Mouse (Mus musculus): Measurements from ENCODE around the gene Napa. TPM values are rescaled to one million over a fixed set of nuclear protein-coding genes. Genes with fewer than 3 reads are reported as not detected.

The Napa gene
- polyA plus RNA-seq, 1 experiment from 2014 or later: 188 TPM

DNA sequence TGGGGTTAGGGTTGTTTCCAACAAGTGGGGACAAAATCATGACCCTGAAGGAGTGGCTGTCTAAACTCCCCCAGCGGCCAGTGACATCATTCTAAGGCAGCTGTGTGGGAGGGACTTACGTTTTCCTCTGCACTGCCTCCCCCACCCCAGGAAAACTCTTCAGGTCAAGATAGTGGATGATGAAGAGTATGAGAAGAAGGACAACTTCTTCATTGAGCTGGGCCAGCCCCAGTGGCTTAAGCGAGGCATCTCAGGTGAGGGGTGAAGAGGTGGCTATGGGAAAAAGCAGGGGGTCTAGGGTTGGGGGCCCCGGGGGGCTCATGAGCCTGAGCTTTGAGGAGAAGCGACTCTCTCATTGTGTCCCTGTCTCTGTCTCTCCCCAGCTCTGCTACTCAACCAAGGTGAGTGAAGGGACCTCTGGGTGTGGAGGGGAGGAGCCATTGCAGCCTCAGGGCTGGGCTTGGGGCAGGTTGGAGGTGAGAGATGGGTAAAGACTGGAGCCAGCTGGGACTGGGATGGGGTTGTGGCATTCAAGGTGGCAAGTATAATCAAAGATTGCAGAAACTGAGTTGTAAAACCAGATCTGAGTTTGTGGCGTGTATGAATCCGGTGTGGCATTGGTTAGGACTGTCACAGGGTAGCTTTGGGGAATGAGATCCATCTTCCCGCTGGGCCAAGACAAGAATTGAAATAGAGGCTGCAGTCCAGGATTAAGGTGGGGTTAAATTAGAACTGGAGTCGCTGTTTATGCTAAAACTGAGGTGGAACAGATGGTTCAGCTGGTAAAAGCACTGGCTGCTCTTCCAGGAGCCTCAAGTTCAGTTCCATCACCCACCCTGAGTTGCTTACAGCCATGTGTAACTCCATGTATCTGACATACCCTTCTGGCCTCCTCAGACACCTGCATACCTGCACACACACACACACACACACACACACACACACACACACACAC lies 52.2 kb downstream of the Napa start:
- WGBS: 81% methylated on average over 9 of the region's 9 CpGs

DNA sequence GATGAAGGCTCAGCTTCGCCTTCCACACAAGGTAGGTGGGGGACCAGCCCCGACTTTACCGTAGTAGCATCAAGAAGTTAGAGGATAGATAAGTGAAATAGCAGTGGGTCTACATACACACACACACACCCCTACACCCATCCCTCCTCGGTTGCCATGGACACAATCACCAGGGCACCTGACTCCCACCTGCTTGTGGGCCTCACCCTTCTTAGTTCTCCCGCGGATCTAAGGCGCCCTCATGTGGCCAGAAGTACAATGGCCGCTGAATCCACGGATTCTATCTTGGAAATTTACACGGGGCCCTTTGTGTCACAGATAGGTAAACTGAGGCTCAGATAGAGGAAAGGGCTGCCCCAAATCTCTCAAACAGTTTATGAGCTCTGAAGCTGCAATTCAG lies 55.3 kb downstream of the Napa start:
- 0 out of 2 replicates have a peak, but pooled peaks cover 2% of the 10 kb centered on the region for H3K4me1 ChIP-seq
- H3K9me3 ChIP-seq (replicated peaks): no peaks in the 10 kb centered on the region
- DNase-seq (ENCODE audit: low spot score): peak; percentile 61
- 19% methylated on average over 10 of the region's 10 CpGs for WGBS
- peaks cover 17% of the 10 kb centered on the region for H3K27me3 ChIP-seq (ENCODE audit: low read depth, poor library complexity, severe bottlenecking)
- H3K36me3 ChIP-seq: no peaks in the 10 kb centered on the region
- no peak overlapping the region for H3K4me3 ChIP-seq
- H3K27ac ChIP-seq (replicated peaks): no peak overlapping the region

More for the DNA sequence above, 52.2 kb downstream of the Napa start:
- H3K36me3 ChIP-seq: no peaks in the 10 kb centered on the region
- DNase-seq (ENCODE audit: low spot score): no peak
- peaks cover 15% of the 10 kb centered on the region for H3K27me3 ChIP-seq (ENCODE audit: low read depth, poor library complexity, severe bottlenecking)
- no peak overlapping the region for H3K4me3 ChIP-seq
- no peak overlapping the region for H3K27ac ChIP-seq (replicated peaks)
- no peaks in the 10 kb centered on the region for H3K4me1 ChIP-seq
- H3K9me3 ChIP-seq (replicated peaks): no peaks in the 10 kb centered on the region

DNA sequence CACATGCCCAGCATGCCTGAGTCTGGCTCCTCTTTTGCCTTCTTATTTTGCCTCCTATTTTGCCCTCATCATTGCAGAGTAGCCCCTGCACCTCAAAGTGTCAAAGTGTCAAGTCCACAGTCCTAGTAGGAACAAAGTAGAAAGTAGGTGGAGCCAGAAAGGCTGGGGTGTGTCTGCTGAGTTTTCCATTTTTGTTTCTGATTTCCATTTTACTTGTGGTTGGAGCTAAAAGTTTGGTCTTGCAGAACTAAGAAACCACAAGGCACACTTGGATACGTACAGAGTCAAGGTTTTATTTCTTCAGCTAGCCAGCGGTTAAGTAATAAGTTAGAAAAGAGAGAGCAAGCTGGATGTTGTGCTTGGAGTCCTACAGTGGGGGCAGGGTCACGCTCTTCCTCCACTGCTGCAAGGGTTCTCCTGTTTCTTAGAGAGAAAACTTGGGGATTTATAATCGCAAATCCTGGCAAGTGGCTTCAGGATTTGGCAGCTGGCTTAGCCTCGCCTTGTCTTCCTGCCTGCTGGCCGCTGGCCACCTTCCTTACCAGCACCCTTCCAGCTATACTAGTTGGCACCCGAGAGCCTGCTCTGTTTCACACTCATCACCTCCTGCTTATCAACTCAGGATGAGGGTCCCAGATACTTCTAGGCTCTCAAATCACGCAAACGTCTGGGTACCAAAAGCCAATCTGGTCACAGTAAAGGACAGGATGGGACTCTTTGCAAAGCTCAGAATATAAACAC lies 57.0 kb downstream of the Napa start:
- WGBS: 80% methylated on average over 9 of the region's 9 CpGs

DNA sequence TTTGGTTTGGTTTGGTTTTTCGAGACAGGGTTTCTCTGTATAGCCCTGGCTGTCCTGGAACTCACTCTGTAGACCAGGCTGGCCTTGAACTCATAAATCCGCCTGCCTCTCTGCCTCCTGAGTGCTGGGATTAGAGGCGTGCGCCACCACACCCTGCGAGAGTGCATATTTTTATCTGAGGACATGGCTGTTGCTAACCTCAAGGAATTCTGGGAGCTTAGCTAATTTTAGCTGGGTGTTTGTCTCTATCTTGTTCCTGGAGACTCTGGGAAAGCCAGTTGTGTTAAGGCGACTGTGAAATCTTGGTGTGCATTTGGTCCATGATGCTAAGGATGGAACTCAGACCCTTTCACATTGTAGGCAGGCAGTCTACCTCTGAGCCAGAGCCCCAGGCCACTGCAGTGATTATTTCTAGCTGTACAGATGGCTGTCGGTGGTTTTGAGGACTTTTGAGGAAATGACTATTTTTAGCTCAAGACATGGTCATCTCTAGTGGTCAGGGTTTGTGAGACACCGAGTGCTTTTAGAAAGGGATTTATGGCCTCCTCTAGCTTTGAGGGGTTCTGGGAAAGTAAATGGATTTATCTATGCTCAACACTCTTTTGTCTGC lies 58.0 kb downstream of the Napa start:
- Histone ChIP-seq H3K9me3 (replicated peaks) (no peaks in the 10 kb centered on the region), H3K4me3 (no peak overlapping the region), H3K27me3 (ENCODE audit: low read depth, poor library complexity, severe bottlenecking) (peaks cover 35% of the 10 kb centered on the region), H3K4me1 (peaks cover 8% of the 10 kb centered on the region), H3K27ac (replicated peaks) (no peak overlapping the region), H3K36me3 (no peaks in the 10 kb centered on the region)
- 85% methylated on average over 8 of the region's 8 CpGs for WGBS
- no peak for DNase-seq (ENCODE audit: low spot score)

More for the DNA sequence above, 57.0 kb downstream of the Napa start:
- no peak for DNase-seq (ENCODE audit: low spot score)
- no peak overlapping the region for H3K27ac ChIP-seq (replicated peaks)
- H3K9me3 ChIP-seq (replicated peaks): no peaks in the 10 kb centered on the region
- peaks cover 34% of the 10 kb centered on the region for H3K27me3 ChIP-seq (ENCODE audit: low read depth, poor library complexity, severe bottlenecking)
- H3K4me3 ChIP-seq: no peak overlapping the region
- H3K36me3 ChIP-seq: no peaks in the 10 kb centered on the region
- peaks cover 8% of the 10 kb centered on the region for H3K4me1 ChIP-seq

DNA sequence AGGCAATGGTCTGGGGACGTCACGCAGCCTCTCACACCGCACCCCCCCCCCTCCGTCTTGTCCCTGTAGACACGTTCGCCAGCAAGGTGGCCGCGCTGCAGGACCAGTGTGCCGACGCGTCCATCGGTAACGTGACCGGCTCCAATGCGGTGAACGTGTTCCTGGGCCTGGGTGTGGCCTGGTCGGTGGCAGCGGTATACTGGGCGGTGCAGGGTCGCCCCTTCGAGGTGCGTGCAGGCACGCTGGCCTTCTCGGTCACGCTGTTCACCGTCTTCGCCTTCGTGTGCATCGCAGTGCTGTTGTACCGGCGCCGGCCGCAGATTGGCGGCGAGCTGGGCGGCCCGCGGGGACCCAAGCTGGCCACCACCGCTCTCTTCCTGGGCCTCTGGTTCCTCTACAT lies 60.5 kb downstream of the Napa start:
- Histone ChIP-seq H3K4me3 (peak overlapping the region; percentile 40), H3K36me3 (no peaks in the 10 kb centered on the region), H3K27ac (replicated peaks) (no peak overlapping the region; the same call in 1 of the 2 replicates), H3K9me3 (replicated peaks) (no peaks in the 10 kb centered on the region), H3K27me3 (ENCODE audit: low read depth, poor library complexity, severe bottlenecking) (peaks cover 35% of the 10 kb centered on the region), H3K4me1 (peaks cover 8% of the 10 kb centered on the region)
- peak; percentile 26 for DNase-seq (ENCODE audit: low spot score)
- 9% methylated on average over 39 of the region's 39 CpGs for WGBS

DNA sequence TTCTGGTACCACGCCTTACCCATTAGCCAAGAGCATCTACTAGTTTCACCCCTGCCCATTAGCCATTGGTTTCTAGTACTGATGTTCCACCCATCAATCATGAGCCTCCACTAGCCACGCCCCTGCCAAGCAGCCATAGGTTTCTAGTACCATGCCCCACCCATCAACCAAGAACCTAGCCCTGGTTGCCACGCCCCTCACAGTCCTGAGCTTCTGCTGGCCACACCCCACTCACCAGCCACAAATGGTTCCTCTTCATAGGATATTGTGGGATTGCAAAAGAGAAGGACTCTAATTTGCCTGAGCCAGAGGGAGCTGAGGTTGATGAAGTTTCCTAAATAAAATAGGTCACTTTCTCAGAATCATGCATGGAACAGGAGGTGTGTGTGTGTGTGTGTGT lies 62.4 kb downstream of the Napa start:
- 65% methylated on average over 3 of the region's 3 CpGs for WGBS
- H3K27me3 ChIP-seq (ENCODE audit: low read depth, poor library complexity, severe bottlenecking): peaks cover 35% of the 10 kb centered on the region
- no peaks in the 10 kb centered on the region for H3K36me3 ChIP-seq
- DNase-seq (ENCODE audit: low spot score): no peak
- no peaks in the 10 kb centered on the region for H3K9me3 ChIP-seq (replicated peaks)
- H3K27ac ChIP-seq (replicated peaks): no peak overlapping the region
- no peak overlapping the region for H3K4me3 ChIP-seq
- H3K4me1 ChIP-seq: peaks cover 8% of the 10 kb centered on the region

DNA sequence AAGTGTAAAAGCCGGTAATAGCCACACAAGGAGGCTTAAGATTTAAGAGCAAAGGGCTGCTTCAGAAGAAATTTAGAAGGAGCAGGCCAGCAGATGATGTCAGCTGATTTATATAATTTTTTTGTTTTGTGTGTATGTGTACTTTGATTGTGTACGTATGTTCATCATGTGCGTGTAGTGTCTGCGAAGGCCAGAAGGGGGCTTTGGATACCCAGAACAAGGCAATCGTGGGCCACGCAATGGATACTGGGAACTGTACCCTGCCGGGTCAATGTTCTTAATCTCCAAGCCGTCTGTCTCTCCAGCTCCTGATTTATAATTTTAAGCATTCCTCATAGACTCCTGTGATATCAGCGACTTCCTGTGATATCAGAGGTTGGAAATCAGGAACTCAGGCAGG lies 63.0 kb downstream of the Napa start:
- Histone ChIP-seq H3K27me3 (ENCODE audit: low read depth, poor library complexity, severe bottlenecking) (peaks cover 35% of the 10 kb centered on the region), H3K4me1 (peaks cover 8% of the 10 kb centered on the region), H3K9me3 (replicated peaks) (no peaks in the 10 kb centered on the region), H3K27ac (replicated peaks) (no peak overlapping the region), H3K36me3 (no peaks in the 10 kb centered on the region), H3K4me3 (no peak overlapping the region)
- no peak for DNase-seq (ENCODE audit: low spot score)
- WGBS: 90% methylated on average over 9 of the region's 9 CpGs

DNA sequence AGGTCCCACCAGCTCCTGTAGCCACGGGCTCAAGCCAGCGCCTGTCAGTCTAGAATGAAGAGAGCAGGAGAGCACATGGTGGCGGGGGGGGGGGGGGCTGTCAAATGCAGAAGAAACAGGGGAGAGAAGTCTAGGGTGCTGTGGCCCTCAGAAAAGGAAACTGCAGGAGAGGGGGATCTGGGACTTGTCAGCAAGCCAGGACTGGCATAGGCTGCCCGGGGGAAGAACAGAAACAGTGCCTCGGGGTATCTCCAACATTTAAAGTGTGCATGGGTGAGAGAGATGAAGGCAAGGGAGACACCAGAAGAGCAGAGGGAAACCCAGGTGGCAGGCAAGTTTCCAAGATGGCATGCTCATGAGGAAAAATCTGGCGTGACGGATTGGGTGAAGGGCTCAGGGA lies 63.8 kb downstream of the Napa start:
- no peaks in the 10 kb centered on the region for H3K36me3 ChIP-seq
- peaks cover 33% of the 10 kb centered on the region for H3K27me3 ChIP-seq (ENCODE audit: low read depth, poor library complexity, severe bottlenecking)
- H3K4me1 ChIP-seq: peaks cover 8% of the 10 kb centered on the region
- no peak overlapping the region for H3K4me3 ChIP-seq
- no peaks in the 10 kb centered on the region for H3K9me3 ChIP-seq (replicated peaks)
- WGBS: 88% methylated on average over 7 of the region's 7 CpGs
- no peak overlapping the region for H3K27ac ChIP-seq (replicated peaks)
- DNase-seq (ENCODE audit: low spot score): no peak

Other genes with a start within 250 kb of the Napa start
- gene Crx, start 218.5 kb upstream of the Napa start, polyA plus RNA-seq (2016; fragmentation: Nextera tagmentation; extraction: Ambion mirVana): 0.15 and 0.53 TPM in 2 replicates
- not detected in 2 replicates for gene Crxos, start 215.8 kb upstream of the Napa start, polyA plus RNA-seq (2016; fragmentation: Nextera tagmentation; extraction: Ambion mirVana)
- 864 and 990 TPM in 2 replicates for gene Selenow, start 176.1 kb upstream of the Napa start, polyA plus RNA-seq (2016; fragmentation: Nextera tagmentation; extraction: Ambion mirVana)
- gene Nop53, start 152.4 kb upstream of the Napa start, polyA plus RNA-seq (2016; fragmentation: Nextera tagmentation; extraction: Ambion mirVana): 181 and 183 TPM in 2 replicates
- gene Ehd2, start 130.9 kb upstream of the Napa start, polyA plus RNA-seq (2016; fragmentation: Nextera tagmentation; extraction: Ambion mirVana): 12.5 and 13.6 TPM in 2 replicates
- 6.9 and 8.2 TPM in 2 replicates for gene Bicra, start 50.5 kb upstream of the Napa start, polyA plus RNA-seq (2016; fragmentation: Nextera tagmentation; extraction: Ambion mirVana)
- gene Zfp541, start 36.6 kb upstream of the Napa start, polyA plus RNA-seq (2016; fragmentation: Nextera tagmentation; extraction: Ambion mirVana): not detected in 2 replicates
- gene Kptn, start 21.4 kb downstream of the Napa start, polyA plus RNA-seq (2016; fragmentation: Nextera tagmentation; extraction: Ambion mirVana): 28.8 and 30.6 TPM in 2 replicates
- gene Slc8a2, start 31.4 kb downstream of the Napa start, polyA plus RNA-seq (2016; fragmentation: Nextera tagmentation; extraction: Ambion mirVana): 0.21 and 0.25 TPM in 2 replicates
- 80.7 and 99.3 TPM in 2 replicates for gene Meis3, start 76.6 kb downstream of the Napa start, polyA plus RNA-seq (2016; fragmentation: Nextera tagmentation; extraction: Ambion mirVana)
- gene Dhx34, start 123.6 kb downstream of the Napa start, polyA plus RNA-seq (2016; fragmentation: Nextera tagmentation; extraction: Ambion mirVana): 19.9 and 20.2 TPM in 2 replicates
- gene C5ar2, start 145.7 kb downstream of the Napa start, polyA plus RNA-seq (2016; fragmentation: Nextera tagmentation; extraction: Ambion mirVana): 0.04 and 0.10 TPM in 2 replicates
- gene C5ar1, start 161.1 kb downstream of the Napa start, polyA plus RNA-seq (2016; fragmentation: Nextera tagmentation; extraction: Ambion mirVana): 0.86 and 1.4 TPM in 2 replicates
- gene Inafm1, start 175.2 kb downstream of the Napa start, polyA plus RNA-seq (2016; fragmentation: Nextera tagmentation; extraction: Ambion mirVana): 6.3 and 10.0 TPM in 2 replicates
- 24.6 and 34.1 TPM in 2 replicates for gene Ccdc9, start 188.3 kb downstream of the Napa start, polyA plus RNA-seq (2016; fragmentation: Nextera tagmentation; extraction: Ambion mirVana)
- gene Bbc3, start 209.9 kb downstream of the Napa start, polyA plus RNA-seq (2016; fragmentation: Nextera tagmentation; extraction: Ambion mirVana): 14.4 and 17.1 TPM in 2 replicates